In genomic region chr9:44986242-44986781, GRCm38 (mm10) we compare ENCODE assay signal across 8 mouse cellular contexts. TPM values are rescaled to one million over a fixed set of nuclear protein-coding genes. Genes with fewer than 3 reads are reported as not detected.
DNase-seq lines count a peak whose midpoint lies in the region; ATAC-seq lines count a peak whose summit lies in the region.

No protein-coding gene starts in this region.

- DNase-seq in CD4-positive helper T cell, adult 2 months (ENCODE audit: low read depth, low spot score) = peak; percentile 99
- peak; percentile 1 for DNase-seq in Muller cell, postnatal 12 days (ENCODE audit: inconsistent ontology term)
- DNase-seq in heart, postnatal 4 days = peak; percentile 7
- no peak for DNase-seq in yolk sac, embryonic 10.5 days (ENCODE audit: low spot score)
- no peak for DNase-seq in right cerebral cortex, postnatal 14 days
- no peak for DNase-seq in embryo, embryonic 10.5 days (ENCODE audit: low spot score)

- peak; percentile 97 for ATAC-seq in megakaryocyte progenitor cell, adult 5-6 weeks (replicated peaks; ENCODE audit: poor library complexity)
- ATAC-seq in cerebellum, adult (ENCODE audit: insufficient number of reproducible peaks, low FRiP score, low TSS enrichment) = no peak

RNA-seq across cellular contexts. Expression of gene Cd3d, which starts 4.7 kb away (rescaled TPM):
- under 1 TPM in 1 of 2 experiments, not detected in 1; 0.36 TPM for total RNA-seq in heart, postnatal 4 days (2021)
- 0.12 and 0.44 TPM in 2 replicates for total RNA-seq in megakaryocyte progenitor cell, adult 5-6 weeks (2015)
- total RNA-seq in megakaryocyte progenitor cell, adult 5-6 weeks (2017) = 0.17 and 0.33 TPM in 2 replicates

RNA-seq across cellular contexts. Expression of gene Cd3g, which starts 6.1 kb away (rescaled TPM):
- under 1 TPM; 0.43 to 0.48 TPM for total RNA-seq in heart, postnatal 4 days (2021)
- total RNA-seq in megakaryocyte progenitor cell, adult 5-6 weeks (2015) = not detected in 2 replicates
- 0.30 and 3.1 TPM in 2 replicates for total RNA-seq in megakaryocyte progenitor cell, adult 5-6 weeks (2017)

RNA-seq across cellular contexts. Expression of gene Ube4a, which starts 20.9 kb away (rescaled TPM):
- 10 to 100 TPM; 33.9 to 41.6 TPM for total RNA-seq in heart, postnatal 4 days (2021)
- 45.7 and 48.1 TPM in 2 replicates for total RNA-seq in megakaryocyte progenitor cell, adult 5-6 weeks (2015)
- total RNA-seq in megakaryocyte progenitor cell, adult 5-6 weeks (2017) = 32.4 and 44.6 TPM in 2 replicates

RNA-seq across cellular contexts. Expression of gene Cd3e, which starts 23.1 kb away (rescaled TPM):
- total RNA-seq in heart, postnatal 4 days (2021) = under 1 TPM; 0.81 to 0.88 TPM
- not detected in 2 replicates for total RNA-seq in megakaryocyte progenitor cell, adult 5-6 weeks (2015)
- total RNA-seq in megakaryocyte progenitor cell, adult 5-6 weeks (2017) = not detected in 2 replicates

RNA-seq across cellular contexts. Expression of gene Mpzl2, which starts 53.3 kb away (rescaled TPM):
- total RNA-seq in heart, postnatal 4 days (2021) = 1 to 10 TPM in 1 of 2 experiments, under 1 TPM in 1; 0.86 to 1.8 TPM
- not detected in 2 replicates for total RNA-seq in megakaryocyte progenitor cell, adult 5-6 weeks (2015)
- total RNA-seq in megakaryocyte progenitor cell, adult 5-6 weeks (2017) = not detected in 2 replicates

Comparison
In these comparisons a context has a peak if more than half of its experiments do, and no peak if none do; other contexts are left out.
1. DNase-seq: peak in CD4-positive helper T cell, adult 2 months (single experiment), Muller cell, postnatal 12 days (single experiment) and heart, postnatal 4 days (single experiment); none in yolk sac, embryonic 10.5 days (single experiment), right cerebral cortex, postnatal 14 days (single experiment) and embryo, embryonic 10.5 days (single experiment).